Mouse (Mus musculus) kidney, adult 2 months (tissue): Measurements from ENCODE around the gene Spef2. TPM values are rescaled to one million over a fixed set of nuclear protein-coding genes. Genes with fewer than 3 reads are reported as not detected.

Source experiments
- DNase-seq: peaks from one replicate; pipeline ENCODE4 v3.0.0; 2021
- H3K27ac ChIP-seq: fragments of 200-500 bp; 2 replicates; pipeline ENCODE4 v1.5.1; 2012; ENCODE audit warnings: low read depth, low read length, control low read depth, inconsistent platforms; ENCODE audit not compliant: insufficient read depth
- H3K27me3 ChIP-seq: fragments of 200-500 bp; replicated peaks from 2 replicates; pipeline ENCODE4 v1.6.1; 2012; ENCODE audit warnings: mild to moderate bottlenecking, moderate library complexity, low read length, inconsistent platforms; ENCODE audit not compliant: control insufficient read depth, insufficient read depth
- H3K36me3 ChIP-seq: fragments of 200-500 bp; 2 replicates; pipeline ENCODE4 v1.6.1; 2012; ENCODE audit warnings: mild to moderate bottlenecking, moderate library complexity, low read length, inconsistent platforms; ENCODE audit not compliant: control insufficient read depth, insufficient read depth
- H3K4me1 ChIP-seq: fragments of 200-500 bp; 2 replicates; pipeline ENCODE4 v1.6.1; 2011; ENCODE audit warnings: low read length; ENCODE audit not compliant: control insufficient read depth, insufficient read depth
- H3K4me3 ChIP-seq: fragments of 200-500 bp; 2 replicates; pipeline ENCODE4 v1.5.1; 2011; ENCODE audit warnings: mild to moderate bottlenecking, low read depth, low read length, control low read depth; ENCODE audit not compliant: insufficient read depth
- CTCF ChIP-seq: fragments of 200-500 bp; conservative IDR thresholded peaks from 2 replicates; pipeline ENCODE4 v1.5.1; 2011; ENCODE audit warnings: low read depth, mild to moderate bottlenecking, control low read depth, low read length, moderate library complexity, mixed read lengths; ENCODE audit not compliant: insufficient read depth, insufficient read length
- POLR2A ChIP-seq: fragments of 200-500 bp; IDR thresholded peaks from one replicate; pipeline ENCODE4 v1.6.1; 2011; ENCODE audit warnings: low read depth, low read length, control low read depth
- WGBS: fragments of 180-500 bp; shearing (Covaris S2); methylation state at CpG from one replicate; pipeline ENCODE4 v1.1.7; 2018; 5-methylcytosine and 5-hydroxymethylcytosine counted together
- polyA plus RNA-seq: library from polyadenylated mRNA; depleted of rRNA; stranded (reverse); fragments of >200 nt; gene quantifications from 2 replicates; pipeline ENCODE4 v1.2.3, GENCODE M21; 2012

Gene Spef2
- polyA plus RNA-seq, 1 experiment: 0.08 TPM

DNA sequence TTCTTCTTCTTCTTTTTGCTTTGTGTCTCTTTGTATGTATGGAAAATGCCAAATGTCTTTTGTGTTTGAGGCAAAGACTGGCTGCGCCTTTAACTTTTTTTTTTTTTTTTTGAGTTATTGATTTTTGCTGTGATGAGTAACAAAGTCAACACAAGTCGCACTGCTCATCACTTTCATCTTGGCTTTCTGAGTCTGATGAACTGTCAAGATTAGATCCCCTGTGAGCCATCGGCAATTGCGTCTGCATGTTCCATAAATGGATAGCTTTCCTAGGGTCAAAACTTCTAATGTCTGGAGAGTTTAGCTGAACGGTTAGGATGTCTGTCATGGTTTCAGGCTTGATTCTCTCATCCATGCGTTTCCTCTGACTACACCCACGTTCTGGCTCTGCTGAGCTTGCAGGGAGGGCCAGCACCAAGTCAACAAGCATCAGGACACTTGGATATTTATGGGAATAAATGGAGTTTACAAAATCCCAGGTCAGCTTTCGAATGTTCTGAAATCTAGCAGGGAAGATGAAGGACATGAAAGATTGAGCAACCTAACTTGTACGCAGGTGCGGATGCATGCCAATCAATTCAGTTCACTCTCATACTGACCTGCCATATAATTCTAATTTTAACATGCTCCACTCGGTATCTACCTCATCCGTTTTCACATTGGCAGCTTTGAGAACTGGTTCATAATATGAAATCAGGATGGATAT, 149.1 kb downstream of the Spef2 start:
- Histone ChIP-seq H3K27ac (no peak overlapping the region), H3K27me3 (no peaks in the 10 kb centered on the region), H3K36me3 (no peaks in the 10 kb centered on the region), H3K4me3 (no peak overlapping the region), H3K4me1 (peaks cover 6% of the 10 kb centered on the region)
- TF ChIP-seq POLR2A (no peak), CTCF (no peak)
- DNase-seq: no peak
- WGBS: 81% methylated on average over 12 of the region's 12 CpGs

GRCm38 (mm10) chr15:9596298-9597060, 152.2 kb downstream of the Spef2 start:
- DNase-seq: peak; percentile 62
- Histone ChIP-seq H3K36me3 (no peaks in the 10 kb centered on the region), H3K4me3 (peak overlapping the region; percentile 28), H3K27me3 (no peaks in the 10 kb centered on the region), H3K4me1 (peaks cover 6% of the 10 kb centered on the region), H3K27ac (peak overlapping the region; percentile 57)
- WGBS: 53% methylated on average over 6 of the region's 6 CpGs
- TF ChIP-seq CTCF: no peak
- no peak for TF ChIP-seq POLR2A

- Histone ChIP-seq H3K4me3 (no peak overlapping the region), H3K27me3 (no peaks in the 10 kb centered on the region), H3K36me3 (no peaks in the 10 kb centered on the region), H3K4me1 (no peaks in the 10 kb centered on the region), H3K27ac (no peak overlapping the region)
- no peak for TF ChIP-seq CTCF
- no peak for TF ChIP-seq POLR2A
- WGBS: 92% methylated on average over 4 of the region's 4 CpGs
- DNase-seq: no peak
Observed at GRCm38 (mm10) chr15:9589939-9590338, 158.7 kb downstream of the Spef2 start.

GRCm38 (mm10) chr15:9580470-9581280, 168.0 kb downstream of the Spef2 start:
- H3K36me3 ChIP-seq: no peaks in the 10 kb centered on the region
- H3K27me3 ChIP-seq: no peaks in the 10 kb centered on the region
- TF ChIP-seq CTCF (no peak), POLR2A (no peak)
- no peak overlapping the region for H3K27ac ChIP-seq
- WGBS: 71% methylated on average over 11 of the region's 11 CpGs
- no peak overlapping the region for H3K4me3 ChIP-seq
- 0 out of 2 replicates have a peak, but pooled peaks cover 5% of the 10 kb centered on the region for H3K4me1 ChIP-seq
- no peak for DNase-seq

- TF ChIP-seq CTCF (0 out of 2 replicates have a peak, but pooled peaks have one; percentile 19), POLR2A (no peak)
- H3K4me3 ChIP-seq: no peak overlapping the region
- H3K4me1 ChIP-seq: peaks cover 7% of the 10 kb centered on the region; the same call in 1 of the 2 replicates
- no peak overlapping the region for H3K27ac ChIP-seq
- 63% methylated on average over 4 of the region's 4 CpGs for WGBS
- DNase-seq: no peak
- no peaks in the 10 kb centered on the region for H3K36me3 ChIP-seq
- H3K27me3 ChIP-seq: no peaks in the 10 kb centered on the region
Observed at GRCm38 (mm10) chr15:9577303-9577702, 171.4 kb downstream of the Spef2 start.

- WGBS: 93% methylated on average over 5 of the region's 5 CpGs
- TF ChIP-seq POLR2A (no peak), CTCF (no peak)
- Histone ChIP-seq H3K36me3 (no peaks in the 10 kb centered on the region), H3K4me3 (no peak overlapping the region), H3K27ac (no peak overlapping the region), H3K4me1 (peaks cover 2% of the 10 kb centered on the region; the same call in 1 of the 2 replicates), H3K27me3 (no peaks in the 10 kb centered on the region)
- DNase-seq: no peak
Observed at GRCm38 (mm10) chr15:9574796-9575195, 173.9 kb downstream of the Spef2 start.

DNA sequence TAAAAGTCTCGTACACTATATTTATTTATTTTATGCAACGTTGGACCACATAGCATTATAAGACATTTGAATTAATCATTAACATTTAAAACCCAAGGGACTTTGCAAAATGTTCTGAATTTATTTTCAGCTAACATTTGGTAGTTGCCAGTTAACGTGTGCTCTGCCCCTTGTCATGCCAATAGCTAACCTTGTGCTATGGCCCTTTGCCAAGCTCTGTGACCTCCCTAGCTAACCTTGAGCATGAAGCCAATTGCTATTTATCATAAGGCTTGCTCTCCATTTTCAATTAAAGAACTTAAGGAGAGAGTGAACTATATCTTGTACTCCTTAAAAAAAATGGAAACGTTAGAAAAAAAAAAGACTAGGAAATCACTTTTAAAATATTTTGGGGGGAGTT, 175.3 kb downstream of the Spef2 start:
- 26% methylated on average over 4 of the region's 4 CpGs for WGBS
- TF ChIP-seq POLR2A (no peak), CTCF (no peak)
- H3K4me1 ChIP-seq: peaks cover 2% of the 10 kb centered on the region; the same call in 1 of the 2 replicates
- H3K4me3 ChIP-seq: no peak overlapping the region
- peak; percentile 84 for DNase-seq
- no peak overlapping the region for H3K27ac ChIP-seq
- H3K27me3 ChIP-seq: no peaks in the 10 kb centered on the region
- H3K36me3 ChIP-seq: no peaks in the 10 kb centered on the region
